24 mouse cellular contexts compared by ENCODE assay signal in genomic region chr6:53472751-53473150, GRCm38 (mm10).
"Had no signal": no experiment of that assay in that cellular context is flagged by ENCODE, and none has a peak within 500 bp of the region (broad histone marks: within the 10 kb centered on the region; RNA-seq: fewer than 3 reads in every experiment).

No protein-coding gene starts in this region.

- H3K27me3 ChIP-seq: heart, embryonic 13.5 days; heart, embryonic 15.5 days; hindbrain, embryonic 12.5 days; intestine, embryonic 15.5 days; limb, embryonic 13.5 days; limb, embryonic 15.5 days; liver, embryonic 12.5 days had no signal

- H3K4me1 ChIP-seq: liver, embryonic 12.5 days had no signal

- H3K9ac ChIP-seq: heart, embryonic 13.5 days; heart, embryonic 15.5 days; hindbrain, embryonic 12.5 days; hindbrain, embryonic 14.5 days; intestine, embryonic 15.5 days; limb, embryonic 13.5 days; limb, embryonic 15.5 days; liver, embryonic 12.5 days; liver, embryonic 14.5 days had no signal

- H3K4me3 ChIP-seq: heart, adult 2 months; heart, embryonic 13.5 days; heart, embryonic 15.5 days; hindbrain, embryonic 10.5 days; hindbrain, embryonic 12.5 days; intestine, embryonic 15.5 days; layer of hippocampus, adult 2 months; left cerebral cortex, adult 2 months; limb, embryonic 13.5 days; limb, embryonic 15.5 days; liver, embryonic 12.5 days had no signal

- H3K36me3 ChIP-seq: heart, embryonic 13.5 days; heart, embryonic 15.5 days; hindbrain, embryonic 10.5 days; hindbrain, embryonic 12.5 days; intestine, embryonic 15.5 days; limb, embryonic 13.5 days; limb, embryonic 15.5 days; liver, embryonic 12.5 days had no signal

- H3K4me2 ChIP-seq: heart, embryonic 11.5 days; heart, embryonic 13.5 days; heart, embryonic 15.5 days; hindbrain, embryonic 12.5 days; hindbrain, embryonic 14.5 days; intestine, embryonic 15.5 days; limb, embryonic 13.5 days; limb, embryonic 15.5 days; liver, embryonic 12.5 days had no signal

- ATAC-seq: hindbrain, embryonic 16.5 days; intestine, embryonic 15.5 days; intestine, postnatal 0 days; liver, embryonic 12.5 days had no signal

- H3K27ac ChIP-seq: heart, adult 2 months; heart, embryonic 13.5 days; heart, embryonic 15.5 days; hindbrain, embryonic 10.5 days; hindbrain, embryonic 12.5 days; hindbrain, embryonic 14.5 days; intestine, embryonic 15.5 days; layer of hippocampus, adult 2 months; left cerebral cortex, adult 2 months; limb, embryonic 15.5 days; liver, embryonic 12.5 days; liver, embryonic 14.5 days had no signal

- H3K9me3 ChIP-seq: heart, embryonic 13.5 days; heart, embryonic 15.5 days; hindbrain, embryonic 10.5 days; hindbrain, embryonic 12.5 days; intestine, embryonic 15.5 days; limb, embryonic 13.5 days; limb, embryonic 15.5 days; liver, embryonic 12.5 days had no signal

- DNase-seq: gastrocnemius, postnatal 14 days; gastrocnemius, postnatal 36 days; heart, adult 2 months; heart, postnatal 4 days; kidney, adult 18-20 months; kidney, adult 8-10 months; kidney, postnatal 10 days; kidney, postnatal 25 days; kidney, postnatal 4 days had no signal
